In genomic region chr14:75283609-75284192, GRCm38 (mm10) we compare ENCODE assay signal across 7 mouse cellular contexts. TPM values are rescaled to one million over a fixed set of nuclear protein-coding genes. Genes with fewer than 3 reads are reported as not detected.
DNase-seq lines count a peak whose midpoint lies in the region; ATAC-seq and TF ChIP-seq lines count a peak whose summit lies in the region.

No protein-coding gene starts in this region.

- peak overlapping the region; percentile 98 for H3K4me3 ChIP-seq in lung, embryonic 14.5 days (ENCODE audit: low read depth, low read length)
- peak overlapping the region; percentile 89 for H3K4me3 ChIP-seq in forebrain, embryonic 15.5 days
- H3K4me3 ChIP-seq in limb, embryonic 14.5 days (replicated peaks; ENCODE audit: low read length), result peak overlapping the region; percentile 100
- H3K4me3 ChIP-seq in neural tube, embryonic 13.5 days, result peak overlapping the region; percentile 100

- no peak for DNase-seq in lung, embryonic 14.5 days
- no peak for DNase-seq in lung, postnatal 4 days
- peak; percentile 63 to 69 for DNase-seq in cerebellum, postnatal 10 days
- no peak for DNase-seq in limb, embryonic 14.5 days (ENCODE audit: low spot score)

- peak; percentile 47 for ATAC-seq in lung, embryonic 14.5 days (ENCODE audit: insufficient read depth)
- ATAC-seq in forebrain, embryonic 15.5 days (replicated peaks), result peak; percentile 52; the same call in 1 of the 2 replicates
- ATAC-seq in limb, embryonic 14.5 days (ENCODE audit: low FRiP score, low read depth), result peak; percentile 43
- peak; percentile 71 for ATAC-seq in neural tube, embryonic 13.5 days (ENCODE audit: low read depth)
- no peak for ATAC-seq in CD4-positive, CD25-positive, alpha-beta regulatory T cell, adult 4 months

- TF ChIP-seq CTCF in lung, embryonic 14.5 days (IDR thresholded peaks at IDR 0.05; ENCODE audit: low read depth), result no peak; the same call in 1 of the 2 replicates

- no peaks in the 10 kb centered on the region for H3K27me3 ChIP-seq in lung, embryonic 14.5 days (ENCODE audit: insufficient read depth, low read length)
- no peaks in the 10 kb centered on the region for H3K27me3 ChIP-seq in forebrain, embryonic 15.5 days
- no peaks in the 10 kb centered on the region for H3K27me3 ChIP-seq in limb, embryonic 14.5 days (ENCODE audit: control insufficient read depth, insufficient read depth, low read length)
- no peaks in the 10 kb centered on the region for H3K27me3 ChIP-seq in neural tube, embryonic 13.5 days

- WGBS in lung, embryonic 14.5 days, result 4% methylated on average over 19 of the region's 19 CpGs
- WGBS in forebrain, embryonic 15.5 days, result 6% methylated on average over 19 of the region's 19 CpGs
- WGBS in limb, embryonic 14.5 days, result 5% methylated on average over 19 of the region's 19 CpGs
- WGBS in neural tube, embryonic 13.5 days, result 5% methylated on average over 19 of the region's 19 CpGs

- H3K9me3 ChIP-seq in lung, embryonic 14.5 days (ENCODE audit: low read depth, low read length), result no peaks in the 10 kb centered on the region
- H3K9me3 ChIP-seq in forebrain, embryonic 15.5 days, result no peaks in the 10 kb centered on the region
- no peaks in the 10 kb centered on the region for H3K9me3 ChIP-seq in limb, embryonic 14.5 days (ENCODE audit: control insufficient read depth, low read length)
- H3K9me3 ChIP-seq in neural tube, embryonic 13.5 days, result no peaks in the 10 kb centered on the region

- peak overlapping the region; percentile 90 for H3K9ac ChIP-seq in lung, embryonic 14.5 days
- H3K9ac ChIP-seq in forebrain, embryonic 15.5 days (replicated peaks), result peak overlapping the region; percentile 89
- peak overlapping the region; percentile 92 for H3K9ac ChIP-seq in limb, embryonic 14.5 days (ENCODE audit: low read depth, low read length, severe bottlenecking)
- peak overlapping the region; percentile 96 for H3K9ac ChIP-seq in neural tube, embryonic 13.5 days

- H3K4me2 ChIP-seq in lung, embryonic 14.5 days, result peak overlapping the region; percentile 89
- peak overlapping the region; percentile 58 for H3K4me2 ChIP-seq in forebrain, embryonic 15.5 days (replicated peaks)
- peak overlapping the region; percentile 86 for H3K4me2 ChIP-seq in limb, embryonic 14.5 days (replicated peaks; ENCODE audit: low read depth, low read length, severe bottlenecking)
- H3K4me2 ChIP-seq in neural tube, embryonic 13.5 days, result peak overlapping the region; percentile 84

- H3K4me1 ChIP-seq in lung, embryonic 14.5 days (ENCODE audit: insufficient read depth), result peaks cover 4% of the 10 kb centered on the region; the same call in 1 of the 2 replicates
- H3K4me1 ChIP-seq in forebrain, embryonic 15.5 days, result peaks cover 39% of the 10 kb centered on the region
- peaks cover 7% of the 10 kb centered on the region for H3K4me1 ChIP-seq in limb, embryonic 14.5 days (ENCODE audit: control insufficient read depth, insufficient read depth, low read length)
- peaks cover 17% of the 10 kb centered on the region for H3K4me1 ChIP-seq in neural tube, embryonic 13.5 days (replicated peaks)

- no peak overlapping the region for H3K27ac ChIP-seq in lung, embryonic 14.5 days (ENCODE audit: low read depth)
- H3K27ac ChIP-seq in forebrain, embryonic 15.5 days (replicated peaks), result peak overlapping the region; percentile 83
- H3K27ac ChIP-seq in limb, embryonic 14.5 days (replicated peaks; ENCODE audit: low read depth, low read length), result peak overlapping the region; percentile 65; the same call in 1 of the 2 replicates
- peak overlapping the region; percentile 90 for H3K27ac ChIP-seq in neural tube, embryonic 13.5 days (replicated peaks)

- H3K36me3 ChIP-seq in lung, embryonic 14.5 days (ENCODE audit: insufficient read depth), result no peaks in the 10 kb centered on the region
- no peaks in the 10 kb centered on the region for H3K36me3 ChIP-seq in forebrain, embryonic 15.5 days
- H3K36me3 ChIP-seq in limb, embryonic 14.5 days (ENCODE audit: control insufficient read depth, insufficient read depth, low read length), result no peaks in the 10 kb centered on the region
- H3K36me3 ChIP-seq in neural tube, embryonic 13.5 days, result no peaks in the 10 kb centered on the region

- TF ChIP-seq POLR2A in limb, embryonic 14.5 days (IDR thresholded peaks at IDR 0.05; ENCODE audit: borderline replicate concordance, extremely low read depth, insufficient read depth, insufficient read length), result no peak

RNA-seq across cellular contexts. Expression of gene Zc3h13, which starts 0.5 kb away (rescaled TPM):
- 30.2 and 31.6 TPM in 2 replicates for polyA plus RNA-seq in lung, embryonic 14.5 days (2014; fragmentation: Nextera tagmentation; extraction: Ambion mirVana)
- polyA plus RNA-seq in forebrain, embryonic 15.5 days (2015; fragmentation: Nextera tagmentation; extraction: Ambion mirVana), result 55.2 and 62.9 TPM in 2 replicates
- 19.5 and 24.8 TPM in 2 replicates for polyA plus RNA-seq in limb, embryonic 14.5 days (2012; rRNA removed)
- 26.5 and 32.2 TPM in 2 replicates for polyA plus RNA-seq in limb, embryonic 14.5 days (2014; fragmentation: Nextera tagmentation; extraction: Ambion mirVana)
- 37.9 and 44.2 TPM in 2 replicates for polyA plus RNA-seq in neural tube, embryonic 13.5 days (2015; fragmentation: Nextera tagmentation; extraction: Ambion mirVana)
- 10 to 100 TPM; 21.7 to 23.9 TPM for polyA plus RNA-seq in CD4-positive, CD25-positive, alpha-beta regulatory T cell, adult 4 months (2017; shearing (Covaris generic))

RNA-seq across cellular contexts. Expression of gene Cpb2, which starts 41.6 kb away (rescaled TPM):
- not detected in 2 replicates for polyA plus RNA-seq in lung, embryonic 14.5 days (2014; fragmentation: Nextera tagmentation; extraction: Ambion mirVana)
- polyA plus RNA-seq in forebrain, embryonic 15.5 days (2015; fragmentation: Nextera tagmentation; extraction: Ambion mirVana), result 0.23 TPM in 1 of 2 replicates, not detected in the other
- not detected in 2 replicates for polyA plus RNA-seq in limb, embryonic 14.5 days (2012; rRNA removed)
- not detected in 2 replicates for polyA plus RNA-seq in limb, embryonic 14.5 days (2014; fragmentation: Nextera tagmentation; extraction: Ambion mirVana)
- polyA plus RNA-seq in neural tube, embryonic 13.5 days (2015; fragmentation: Nextera tagmentation; extraction: Ambion mirVana), result not detected in 2 replicates
- not detected for polyA plus RNA-seq in CD4-positive, CD25-positive, alpha-beta regulatory T cell, adult 4 months (2017; shearing (Covaris generic))

Comparison
In these comparisons a context has a peak if more than half of its experiments do, and no peak if none do; other contexts are left out.
1. DNase-seq: peak in cerebellum, postnatal 10 days (2 of 2); none in lung, embryonic 14.5 days (single experiment), lung, postnatal 4 days (0 of 2) and limb, embryonic 14.5 days (single experiment).
2. Peak in every context shown above with its lines, with median percentiles within 50 percentile points of each other: H3K4me2 ChIP-seq, H3K4me3 ChIP-seq and H3K9ac ChIP-seq.